Mouse (Mus musculus) hindbrain, embryonic 14.5 days (tissue): ENCODE measurements around the gene Tssk2. TPM values are rescaled to one million over a fixed set of nuclear protein-coding genes. Genes with fewer than 3 reads are reported as not detected.
A peak's percentile ranks its signal among the peaks of the same experiment; 100 is the strongest.

Experiments
- ATAC-seq: fragments of 200-750 bp; cut with Nextera tagmentation; 2 replicates; pipeline ENCODE4 v1.8.0; 2017; ENCODE audit warnings: moderate number of reproducible peaks, mild to moderate bottlenecking, moderate TSS enrichment, moderate library complexity; ENCODE audit not compliant: low FRiP score
- DNase-seq: peaks from one replicate; pipeline ENCODE4 v3.0.0-alpha.2; 2015; ENCODE audit warnings: low spot score
- H3K27ac ChIP-seq: fragments of 300-500 bp; sonication (generic); 2 replicates; pipeline ENCODE4 v1.5.1; 2014; ENCODE audit warnings: mild to moderate bottlenecking, moderate library complexity
- H3K27me3 ChIP-seq: fragments of 300-500 bp; sonication (generic); 2 replicates; pipeline ENCODE4 v1.6.1; 2014; ENCODE audit warnings: mild to moderate bottlenecking, low read length, mixed read lengths; ENCODE audit not compliant: control insufficient read depth, insufficient read depth
- H3K36me3 ChIP-seq: fragments of 300-500 bp; sonication (generic); replicated peaks from 2 replicates; pipeline ENCODE4 v1.6.1; 2014; ENCODE audit not compliant: control insufficient read depth, insufficient read depth
- H3K4me1 ChIP-seq: fragments of 300-500 bp; sonication (generic); replicated peaks from 2 replicates; pipeline ENCODE4 v1.6.1; 2014; ENCODE audit warnings: antibody characterized with exemption, low read length, mixed read lengths; ENCODE audit not compliant: control insufficient read depth, insufficient read depth
- H3K4me2 ChIP-seq: fragments of 300-500 bp; sonication (generic); replicated peaks from 2 replicates; pipeline ENCODE4 v1.6.1; 2014; ENCODE audit warnings: mild to moderate bottlenecking, moderate library complexity
- H3K4me3 ChIP-seq: fragments of 300-500 bp; sonication (generic); replicated peaks from 2 replicates; pipeline ENCODE4 v1.5.1; 2014; ENCODE audit warnings: mild to moderate bottlenecking, low read length
- H3K9ac ChIP-seq: fragments of 300-500 bp; sonication (generic); 2 replicates; pipeline ENCODE4 v1.6.1; 2014
- H3K9me3 ChIP-seq: fragments of 300-500 bp; sonication (generic); 2 replicates; pipeline ENCODE4 v1.6.1; 2016; ENCODE audit warnings: low read length; ENCODE audit not compliant: control insufficient read depth
- WGBS: fragments of 180-500 bp; shearing (Covaris S2); extraction: QIAGEN DNeasy Blood & Tissue Kit; methylation state at CpG from one replicate; pipeline ENCODE4 v1.1.7; 2014; 5-methylcytosine and 5-hydroxymethylcytosine counted together
- polyA plus RNA-seq: library from polyadenylated mRNA; unstranded; fragments of >200 nt; fragmentation: Nextera tagmentation; extraction: Ambion mirVana; gene quantifications from 2 replicates; pipeline ENCODE4 v1.2.1, GENCODE M21; 2014

Gene Tssk2
- polyA plus RNA-seq, 1 experiment from 2014 or later: not detected

DNA sequence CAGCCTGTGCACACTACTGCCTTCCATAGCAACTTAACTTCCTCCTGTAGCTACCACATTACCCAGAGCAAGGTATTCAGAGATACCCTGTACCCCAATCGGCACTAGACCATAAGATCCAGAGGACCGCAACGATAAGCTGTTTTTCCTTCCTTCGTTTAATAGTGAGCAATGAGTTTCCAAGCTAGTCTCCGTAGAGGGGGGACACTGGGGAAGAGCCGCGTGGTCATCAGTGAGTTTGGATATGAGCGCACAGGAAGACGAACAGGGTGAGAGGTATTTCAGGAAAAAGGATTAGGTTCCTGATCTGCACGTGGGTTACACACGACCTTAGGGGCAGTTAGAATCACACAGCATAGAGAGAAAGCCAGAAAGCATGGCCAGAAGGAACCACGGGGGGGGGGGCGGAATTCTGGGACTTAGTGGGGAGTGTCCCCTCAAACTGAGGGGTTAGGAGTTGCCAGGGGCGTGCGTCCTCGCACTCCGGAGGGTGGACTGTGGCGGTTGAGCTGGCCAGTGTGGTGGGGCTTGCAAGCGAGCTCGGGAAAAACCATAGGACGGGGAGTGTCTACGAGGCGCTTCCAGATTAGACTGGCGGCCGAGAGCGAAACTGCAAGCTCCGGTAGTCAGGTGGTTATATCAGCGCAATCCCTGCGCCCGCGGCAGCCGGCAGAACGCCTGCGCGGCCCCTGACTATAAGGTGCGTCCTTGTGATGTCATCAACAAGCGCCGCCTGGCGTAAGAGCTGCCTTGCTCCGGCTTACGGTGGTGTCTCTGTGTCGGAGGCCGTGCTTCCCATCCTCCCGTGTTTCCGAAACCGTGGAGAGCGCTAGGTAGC, 23.1 kb downstream of the Tssk2 start:
- no peaks in the 10 kb centered on the region for H3K9me3 ChIP-seq
- H3K36me3 ChIP-seq: peaks cover 20% of the 10 kb centered on the region
- H3K4me2 ChIP-seq: peak overlapping the region; percentile 72
- H3K27ac ChIP-seq: peak overlapping the region; percentile 93
- ATAC-seq: peak; percentile 94
- peaks cover 29% of the 10 kb centered on the region for H3K27me3 ChIP-seq
- peaks cover 19% of the 10 kb centered on the region for H3K4me1 ChIP-seq
- WGBS: 2% methylated on average over 46 of the region's 47 CpGs
- peak; percentile 100 for DNase-seq
- H3K9ac ChIP-seq: peak overlapping the region; percentile 98
- peak overlapping the region; percentile 88 for H3K4me3 ChIP-seq

DNA sequence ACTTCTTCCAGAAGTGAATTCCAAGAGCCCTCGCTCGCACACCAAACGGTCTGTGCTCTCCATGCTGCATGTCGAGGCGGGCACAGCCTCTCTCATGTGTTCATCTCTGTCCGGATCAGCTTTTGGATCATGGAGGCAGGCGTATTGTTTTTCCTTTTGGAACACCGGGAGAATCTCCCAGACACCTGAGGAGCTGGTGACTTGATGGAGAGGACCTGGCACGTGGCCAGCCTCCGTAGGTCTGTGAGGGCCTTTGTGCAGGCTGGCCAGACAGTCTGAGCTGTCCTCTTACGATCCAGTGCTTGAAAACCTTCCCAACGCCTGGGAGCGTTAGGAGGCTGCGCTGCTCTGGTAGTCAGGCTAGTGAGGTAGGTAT, 23.7 kb downstream of the Tssk2 start:
- DNase-seq (peak; percentile 44), ATAC-seq (peak; percentile 7; the same call in 1 of the 2 replicates)
- H3K9me3 ChIP-seq: no peaks in the 10 kb centered on the region
- H3K27ac ChIP-seq: peak overlapping the region; percentile 93
- peak overlapping the region; percentile 98 for H3K9ac ChIP-seq
- H3K4me2 ChIP-seq: peak overlapping the region; percentile 72
- peaks cover 20% of the 10 kb centered on the region for H3K36me3 ChIP-seq
- H3K27me3 ChIP-seq: peaks cover 23% of the 10 kb centered on the region
- peaks cover 25% of the 10 kb centered on the region for H3K4me1 ChIP-seq
- H3K4me3 ChIP-seq: peak overlapping the region; percentile 88
- 1% methylated on average over 14 of the region's 14 CpGs for WGBS

DNA sequence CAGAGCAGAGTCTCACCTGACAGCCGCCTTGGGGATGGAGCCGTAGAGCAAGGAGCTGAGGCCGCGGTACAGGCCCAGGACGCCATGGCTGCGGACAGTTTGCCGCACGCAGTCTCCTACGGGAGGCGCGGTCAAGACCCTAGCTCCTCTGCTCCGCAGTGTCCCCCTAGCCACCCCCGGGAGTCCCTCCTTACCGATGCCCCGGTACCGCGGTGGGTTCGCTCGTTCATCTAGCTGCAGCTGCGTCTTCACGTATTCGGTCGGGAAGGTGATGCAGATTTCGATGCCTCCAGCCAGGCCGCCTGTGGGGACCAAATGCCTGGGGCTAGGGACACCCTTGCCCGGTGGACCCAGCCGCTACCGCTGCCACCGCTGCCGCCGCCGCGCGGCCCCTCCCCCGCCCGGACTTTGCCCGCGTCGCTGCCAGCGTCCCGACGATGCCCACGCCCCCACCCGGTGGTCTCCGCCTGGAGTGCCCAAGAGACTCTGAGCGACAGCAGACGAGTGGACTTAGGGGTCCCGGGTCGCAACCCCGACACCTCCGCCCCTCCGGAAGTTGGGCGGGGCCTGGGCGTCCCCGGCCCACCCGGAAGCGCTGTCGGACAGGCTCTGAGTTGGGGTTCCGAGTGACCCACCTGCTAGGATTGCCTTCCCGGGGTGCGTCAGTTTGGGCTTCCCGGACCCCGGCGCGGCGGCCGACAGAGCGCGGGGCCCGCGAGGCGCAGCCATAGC, 29.1 kb downstream of the Tssk2 start:
- H3K27ac ChIP-seq: peak overlapping the region; percentile 82
- H3K36me3 ChIP-seq: peaks cover 20% of the 10 kb centered on the region
- WGBS: under 1% methylated on average over 69 of the region's 72 CpGs
- peak overlapping the region; percentile 54 for H3K4me3 ChIP-seq
- peak overlapping the region; percentile 85 for H3K4me2 ChIP-seq
- DNase-seq: no peak
- H3K4me1 ChIP-seq: peaks cover 18% of the 10 kb centered on the region
- H3K9ac ChIP-seq: peak overlapping the region; percentile 92
- peak; percentile 31 for ATAC-seq
- no peaks in the 10 kb centered on the region for H3K27me3 ChIP-seq
- no peaks in the 10 kb centered on the region for H3K9me3 ChIP-seq

DNA sequence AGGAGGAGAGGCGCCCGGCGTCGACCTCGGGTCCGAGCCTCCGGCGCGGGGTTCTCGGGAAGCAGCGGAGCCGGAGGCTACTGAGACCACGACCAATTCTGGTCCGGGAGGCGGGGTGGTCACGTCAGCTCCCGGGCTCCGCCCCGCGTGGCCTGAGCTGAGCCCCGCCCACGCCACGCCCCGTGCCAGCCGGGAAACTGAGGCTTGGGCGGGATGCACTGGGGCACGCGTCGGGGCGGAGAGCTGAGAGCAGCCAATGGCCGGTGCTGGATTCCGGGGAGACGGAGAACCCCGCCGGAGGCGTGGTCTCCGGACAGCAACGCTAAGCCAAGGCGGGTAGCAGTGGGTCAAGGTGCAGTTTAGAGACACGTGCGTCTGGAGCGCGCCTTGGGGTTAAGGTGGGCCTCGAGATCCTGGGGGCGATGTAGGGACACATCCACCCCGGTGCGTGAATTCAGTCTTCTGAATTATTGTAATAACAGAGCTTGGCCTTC, 29.7 kb downstream of the Tssk2 start, which contains the start of gene Slc25a1:
Gene Slc25a1, minus strand, starts transcription at position 133 of the 494 bp plus-strand sequence.
- Histone ChIP-seq H3K27ac (peak within 1 kb of the TSS; percentile 82), H3K4me2 (peak within 1 kb of the TSS; percentile 85), H3K27me3 (no peaks in the 10 kb centered on the region), H3K36me3 (peaks cover 20% of the 10 kb centered on the region), H3K4me3 (peak within 1 kb of the TSS; percentile 54), H3K9ac (peak within 1 kb of the TSS; percentile 92), H3K9me3 (no peaks in the 10 kb centered on the region), H3K4me1 (peaks cover 13% of the 10 kb centered on the region)
- ATAC-seq: peak; percentile 73
- peak; percentile 73 for DNase-seq
- WGBS: under 1% methylated on average over 47 of the region's 47 CpGs

DNA sequence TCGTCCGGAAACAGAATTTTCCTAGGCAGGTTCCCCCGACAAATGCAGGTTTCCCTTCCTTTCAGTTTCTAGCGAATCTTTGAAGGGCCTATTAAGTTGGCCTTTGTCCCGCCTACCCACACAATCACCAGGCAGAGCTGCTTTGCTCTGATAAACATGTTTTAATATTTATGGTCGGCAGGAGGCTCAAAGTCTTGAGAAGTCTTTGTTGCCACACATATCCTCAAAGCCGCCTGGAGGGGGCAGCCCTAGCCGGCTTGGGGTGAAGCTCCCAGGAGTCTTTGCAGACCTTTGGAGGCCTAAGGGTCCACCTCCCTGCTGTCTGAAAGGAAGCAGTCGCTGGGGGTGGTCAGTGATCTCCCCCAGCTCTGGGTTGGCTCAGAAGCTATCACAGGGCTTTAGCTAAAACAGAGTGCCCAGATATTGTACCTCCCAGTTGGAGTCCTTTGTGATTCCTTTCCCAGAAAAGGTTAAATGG, 30.2 kb downstream of the Tssk2 start:
- no peaks in the 10 kb centered on the region for H3K27me3 ChIP-seq
- H3K27ac ChIP-seq: peak overlapping the region; percentile 82
- peaks cover 20% of the 10 kb centered on the region for H3K36me3 ChIP-seq
- H3K4me1 ChIP-seq: peaks cover 13% of the 10 kb centered on the region
- ATAC-seq: peak; percentile 49
- H3K9me3 ChIP-seq: no peaks in the 10 kb centered on the region
- peak overlapping the region; percentile 54 for H3K4me3 ChIP-seq
- under 1% methylated on average over 9 of the region's 9 CpGs for WGBS
- peak overlapping the region; percentile 92 for H3K9ac ChIP-seq
- peak; percentile 77 for DNase-seq
- H3K4me2 ChIP-seq: peak overlapping the region; percentile 85

DNA sequence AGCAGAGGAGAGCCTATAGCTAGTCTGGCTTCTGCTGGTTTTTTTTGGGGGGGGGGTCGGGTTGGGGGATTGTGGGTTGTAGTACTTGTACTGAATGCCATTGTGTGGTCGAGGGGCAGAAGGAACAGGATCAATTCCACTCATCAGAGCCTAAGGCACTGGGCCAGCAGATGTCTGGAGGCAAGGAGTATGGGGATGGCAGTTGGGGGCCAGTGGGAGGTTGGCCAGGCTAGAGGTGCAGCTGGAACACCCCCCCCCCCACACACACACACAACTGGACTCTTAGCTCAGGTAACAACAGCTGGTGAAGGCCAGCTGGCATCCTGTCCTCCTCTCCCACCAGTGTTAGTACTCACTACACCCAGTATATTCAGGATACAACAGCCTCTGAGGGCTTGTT, 30.8 kb downstream of the Tssk2 start:
- Histone ChIP-seq H3K4me1 (peaks cover 13% of the 10 kb centered on the region), H3K4me2 (no peak overlapping the region), H3K36me3 (peaks cover 20% of the 10 kb centered on the region), H3K4me3 (no peak overlapping the region), H3K9ac (no peak overlapping the region), H3K9me3 (no peaks in the 10 kb centered on the region), H3K27me3 (no peaks in the 10 kb centered on the region), H3K27ac (peak overlapping the region; percentile 82; the same call in 1 of the 2 replicates)
- 14% methylated on average over 2 of the region's 2 CpGs for WGBS
- peak; percentile 0; the same call in 1 of the 2 replicates for ATAC-seq
- DNase-seq: no peak

DNA sequence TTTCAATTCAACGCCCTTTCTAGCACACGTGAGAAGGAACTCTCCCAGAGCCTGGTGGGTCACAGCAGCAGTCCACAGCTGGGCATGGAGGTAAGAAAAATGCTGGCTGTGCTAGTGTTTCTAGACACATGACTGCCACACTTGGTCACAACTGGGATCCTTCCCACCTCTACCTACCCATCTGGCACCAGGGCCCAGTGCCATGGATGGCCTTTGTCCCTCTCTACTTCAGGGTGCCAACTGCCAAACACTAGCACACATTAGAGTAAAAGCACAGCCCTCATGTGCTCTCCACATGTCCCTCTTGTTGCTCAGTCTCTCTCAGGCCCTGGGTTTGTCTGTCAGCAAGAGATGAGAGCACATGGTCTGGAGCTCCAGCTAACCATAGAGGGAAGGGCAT, 31.2 kb downstream of the Tssk2 start:
- Histone ChIP-seq H3K4me3 (no peak overlapping the region), H3K36me3 (peaks cover 19% of the 10 kb centered on the region), H3K9ac (no peak overlapping the region), H3K4me1 (peaks cover 13% of the 10 kb centered on the region), H3K9me3 (no peaks in the 10 kb centered on the region), H3K27ac (peak overlapping the region; percentile 82; the same call in 1 of the 2 replicates), H3K4me2 (no peak overlapping the region), H3K27me3 (no peaks in the 10 kb centered on the region)
- no peak for DNase-seq
- 52% methylated on average over 2 of the region's 2 CpGs for WGBS
- no peak for ATAC-seq

DNA sequence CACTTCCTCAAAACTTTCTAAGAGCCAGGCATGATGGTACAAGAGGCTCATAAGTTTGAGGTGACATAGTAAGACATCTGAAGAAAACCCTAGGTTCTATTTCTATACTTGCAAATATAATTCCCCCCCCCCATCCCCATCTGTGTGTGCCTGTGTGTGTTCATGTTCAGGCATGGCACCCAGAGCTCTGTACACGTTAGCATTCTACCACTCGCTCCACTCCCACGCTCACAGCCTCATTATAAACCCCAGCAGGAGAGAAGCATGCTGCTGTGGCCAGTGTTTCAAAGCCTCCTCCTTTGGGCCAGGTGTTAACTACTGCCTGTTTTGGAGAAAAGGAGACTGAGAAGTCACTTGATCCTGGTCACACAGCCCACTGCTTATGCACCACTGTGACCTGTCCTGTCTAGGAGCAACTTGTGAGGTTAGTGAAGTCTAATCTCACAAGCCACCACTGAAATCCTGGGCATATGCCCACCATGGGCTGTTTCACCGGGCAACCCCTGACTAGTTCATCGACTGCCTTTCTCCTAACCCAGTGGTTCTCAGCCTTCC, 33.5 kb downstream of the Tssk2 start:
- peaks cover 6% of the 10 kb centered on the region for H3K4me1 ChIP-seq
- no peaks in the 10 kb centered on the region for H3K9me3 ChIP-seq
- no peak overlapping the region for H3K4me3 ChIP-seq
- no peak overlapping the region for H3K9ac ChIP-seq
- DNase-seq (no peak), ATAC-seq (no peak)
- H3K36me3 ChIP-seq: no peaks in the 10 kb centered on the region
- H3K27me3 ChIP-seq: no peaks in the 10 kb centered on the region
- no peak overlapping the region for H3K4me2 ChIP-seq
- 70% methylated on average over 5 of the region's 5 CpGs for WGBS
- H3K27ac ChIP-seq: no peak overlapping the region
